Mouse (Mus musculus) CH12.LX (cell line): ENCODE measurements at regions not wholly inside any gene's neighbourhood (a gene's known extent, or its start where the extent isn't known, plus 50 kb on each side); places are given as distances from the start of the nearest gene placed in this dataset.
"Not testable (repeated sequence)": the region's sequence is repeated elsewhere in the genome, so short reads cannot be mapped to it uniquely, and the experiment has no call there.

Experiments
- DNase-seq: peaks from one replicate; pipeline ENCODE4 v3.0.0-alpha.2; 2013; ENCODE audit errors: extremely low read depth
- H3K27ac ChIP-seq: 2 replicates; pipeline ENCODE4 v1.5.1; 2012; ENCODE audit warnings: low read depth, mild to moderate bottlenecking, control low read depth, moderate library complexity; ENCODE audit not compliant: insufficient read depth
- H3K27me3 ChIP-seq: replicated peaks from 2 replicates; pipeline ENCODE3; 2012; ENCODE audit warnings: inconsistent platforms
- H3K36me3 ChIP-seq, 2 experiments: replicated peaks in 1 of 2; 2 replicates each; pipeline versions ENCODE3 to v1.6.1; 2012; ENCODE audit warnings: inconsistent platforms in 1 of 2, low read length in 1 of 2, mild to moderate bottlenecking in 1 of 2, mixed read lengths in 1 of 2, moderate library complexity in 1 of 2; ENCODE audit not compliant: control insufficient read depth in 1 of 2, insufficient read depth in 1 of 2
- H3K4me1 ChIP-seq, 2 experiments: 2 replicates each; pipeline ENCODE4 v1.6.1; 2012; ENCODE audit warnings: inconsistent platforms in 1 of 2, moderate library complexity in 1 of 2; ENCODE audit not compliant: insufficient read depth in 2 of 2, control insufficient read depth in 1 of 2
- H3K4me2 ChIP-seq: 2 replicates; pipeline ENCODE4 v1.6.1; 2012; ENCODE audit warnings: low read depth, mild to moderate bottlenecking, control low read depth; ENCODE audit not compliant: poor library complexity, insufficient read depth, severe bottlenecking
- H3K4me3 ChIP-seq, 3 experiments: fragments of 150-350 bp in 1 of 3; sonication (generic) in 1 of 3; replicated peaks in 1 of 3; 2 replicates each; pipeline versions ENCODE3 to v1.5.1; 2011 to 2012; ENCODE audit warnings: low read depth in 2 of 3, low read length in 2 of 3, mild to moderate bottlenecking in 2 of 3, moderate library complexity in 2 of 3, control low read depth in 1 of 3, improper control_type of control experiment in 1 of 3, inconsistent platforms in 1 of 3, mixed read lengths in 1 of 3; ENCODE audit not compliant: poor library complexity in 1 of 3
- H3K79me2 ChIP-seq: replicated peaks from 2 replicates; pipeline ENCODE4 v1.6.1; 2012; ENCODE audit warnings: mild to moderate bottlenecking, moderate library complexity; ENCODE audit not compliant: control insufficient read depth, poor library complexity, insufficient read depth, severe bottlenecking; ENCODE audit errors: extremely low read depth
- H3K9ac ChIP-seq: 2 replicates; pipeline ENCODE4 v1.6.1; 2012; ENCODE audit warnings: low read depth, mild to moderate bottlenecking, control low read depth, moderate library complexity; ENCODE audit not compliant: insufficient read depth
- H3K9me3 ChIP-seq: replicated peaks from 2 replicates; pipeline ENCODE3; 2012; ENCODE audit warnings: low read length, inconsistent platforms, mixed read lengths
- BHLHE40 ChIP-seq: IDR thresholded peaks from 2 replicates; pipeline ENCODE4 v1.6.1; 2011; ENCODE audit warnings: mild to moderate bottlenecking, low read depth, low read length, improper control_type of control experiment
- CTCF ChIP-seq, 2 experiments: IDR thresholded peaks in 1 of 2; conservative IDR thresholded peaks in 1 of 2; 2 replicates each; pipeline ENCODE4 v1.5.1; 2011 to 2012; ENCODE audit warnings: low read depth in 2 of 2, low read length in 2 of 2, improper control_type of control experiment in 1 of 2, inconsistent platforms in 1 of 2, mild to moderate bottlenecking in 1 of 2, moderate library complexity in 1 of 2
- EP300 ChIP-seq: IDR thresholded peaks from 2 replicates; pipeline ENCODE4 v1.6.1; 2011; ENCODE audit warnings: low read length, improper control_type of control experiment
- ETS1 ChIP-seq: conservative IDR thresholded peaks from 2 replicates; pipeline ENCODE4 v1.6.1; 2012; ENCODE audit warnings: low read depth, mild to moderate bottlenecking, inconsistent platforms, low read length, improper control_type of control experiment, moderate library complexity
- MAFK ChIP-seq: IDR thresholded peaks from 2 replicates; pipeline ENCODE4 v1.6.1; 2011; ENCODE audit warnings: low read length, improper control_type of control experiment; ENCODE audit not compliant: insufficient replicate concordance
- MAX ChIP-seq: IDR thresholded peaks from 2 replicates; pipeline ENCODE4 v1.6.1; 2011; ENCODE audit warnings: low read length, improper control_type of control experiment
- PAX5 ChIP-seq: IDR thresholded peaks from 2 replicates; pipeline ENCODE4 v1.6.1; 2012; ENCODE audit warnings: low read length, inconsistent platforms, mixed read lengths
- POLR2AphosphoS2 ChIP-seq: IDR thresholded peaks from 2 replicates; pipeline ENCODE4 v1.6.1; 2011; ENCODE audit warnings: low read depth, low read length, improper control_type of control experiment
- RAD21 ChIP-seq: IDR thresholded peaks from 2 replicates; pipeline ENCODE4 v1.6.1; 2011; ENCODE audit warnings: low read depth, mild to moderate bottlenecking, low read length, improper control_type of control experiment, moderate library complexity
- RCOR1 ChIP-seq: conservative IDR thresholded peaks from 2 replicates; pipeline ENCODE4 v1.6.1; 2012; ENCODE audit warnings: low read depth, mild to moderate bottlenecking, inconsistent platforms, low read length, improper control_type of control experiment
- SMC3 ChIP-seq: IDR thresholded peaks from 2 replicates; pipeline ENCODE4 v1.6.1; 2011; ENCODE audit warnings: low read depth, low read length, improper control_type of control experiment
- TCF12 ChIP-seq: IDR thresholded peaks from 2 replicates; pipeline ENCODE4 v1.6.1; 2014; ENCODE audit warnings: low read depth, mild to moderate bottlenecking, inconsistent platforms, low read length, improper control_type of control experiment
- UBTF ChIP-seq: IDR thresholded peaks from 2 replicates; pipeline ENCODE4 v1.6.1; 2012; ENCODE audit warnings: low read depth, mild to moderate bottlenecking, inconsistent platforms, low read length, improper control_type of control experiment, moderate library complexity
- USF1 ChIP-seq: IDR thresholded peaks from 2 replicates; pipeline ENCODE4 v1.6.1; 2014; ENCODE audit warnings: low read depth, mild to moderate bottlenecking, inconsistent platforms, low read length, improper control_type of control experiment
- dilution Hi-C: fragments of 300-500 bp; cut with MboI; formaldehyde crosslinking; loops from 2 replicates; pipeline ENCODE4 v1.14.3; 2020; ENCODE audit warnings: low sequenced_read_pairs; ENCODE audit not compliant: extremely low pct_unique_long_range_greater_than_20kb, extremely low pct_ligation_motif_present
- in situ Hi-C: fragments of 300-500 bp; cut with MboI; formaldehyde crosslinking; loops from 3 replicates; pipeline ENCODE4 v1.14.3; 2019; ENCODE audit warnings: low sequenced_read_pairs, low pct_ligation_motif_present, low pct_unique_long_range_greater_than_20kb, mixed read lengths

DNA sequence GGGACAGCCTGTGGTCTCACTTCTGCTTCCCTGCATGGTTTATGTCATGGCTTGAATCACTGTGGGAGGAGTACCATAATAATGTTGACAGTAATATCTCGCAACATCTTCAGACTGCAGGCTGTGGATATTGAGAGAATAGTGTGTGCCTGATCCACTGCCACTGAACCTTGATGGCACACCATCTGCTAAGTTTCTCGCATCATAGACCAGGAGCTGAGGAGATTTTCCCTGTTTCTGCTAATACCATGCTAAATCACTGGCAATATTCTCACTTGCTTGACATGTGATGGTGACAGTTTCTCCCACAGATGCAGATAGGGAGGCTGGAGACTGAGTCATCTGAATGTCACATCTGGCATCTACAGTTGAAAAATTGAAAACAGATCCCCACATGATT is 912.7 kb downstream of the Rpia start:
- in situ Hi-C loops: no loop called here
- peaks cover 0 to 13% of the 10 kb centered on the region in 2 experiments; a peak in 2 of 4 replicates for H3K4me1 ChIP-seq
- H3K36me3 ChIP-seq: no peaks in the 10 kb centered on the region
- H3K9me3 ChIP-seq: no peaks in the 10 kb centered on the region
- no peak overlapping the region for H3K4me3 ChIP-seq
- dilution Hi-C loops: no loop called here
- no peak overlapping the region for H3K4me2 ChIP-seq
- TF ChIP-seq RCOR1 (no peak), BHLHE40 (no peak), POLR2AphosphoS2 (no peak), PAX5 (no peak), EP300 (no peak), CTCF (conservative IDR thresholded peaks at IDR 0.05 in 1 of 2, IDR thresholded peaks at IDR 0.05 in 1 of 2; ENCODE audit: low read depth in 2 of 2, low read length in 2 of 2) (no peak), MAFK (no peak), MAX (no peak), TCF12 (no peak), USF1 (no peak), UBTF (no peak), ETS1 (no peak)
- TF ChIP-seq, all 38 proteins: peak for 0
- H3K27ac ChIP-seq: no peak overlapping the region
- peak; percentile 6 for DNase-seq
- H3K27me3 ChIP-seq: no peaks in the 10 kb centered on the region
- H3K79me2 ChIP-seq: no peaks in the 10 kb centered on the region
- H3K9ac ChIP-seq: no peak overlapping the region

DNA sequence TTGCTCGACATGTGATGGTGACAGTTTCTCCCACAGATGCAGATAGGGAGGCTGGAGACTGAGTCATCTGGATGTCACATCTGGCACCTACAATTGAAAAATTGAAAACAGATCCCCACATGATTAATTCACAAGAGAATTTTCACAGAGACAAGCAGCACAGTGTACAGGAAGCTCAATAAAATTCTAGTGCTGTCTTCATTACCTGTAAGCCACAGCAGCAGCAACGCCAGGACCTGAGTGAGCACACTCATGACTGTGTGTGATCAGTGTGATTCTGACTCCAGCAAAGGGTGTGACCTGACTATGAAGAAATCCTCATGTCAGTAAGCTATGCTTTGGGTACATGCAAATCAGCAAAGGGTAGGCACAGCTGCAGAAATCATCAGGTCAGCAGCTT is 933.4 kb downstream of the Rpia start:
- H3K4me2 ChIP-seq, in situ Hi-C loops, H3K27ac ChIP-seq, H3K27me3 ChIP-seq, dilution Hi-C loops, H3K9ac ChIP-seq, H3K79me2 ChIP-seq, H3K9me3 ChIP-seq, H3K4me3 ChIP-seq, H3K36me3 ChIP-seq: not testable (repeated sequence)
- peak; percentile 43 for DNase-seq
- peaks cover 0 to 15% of the 10 kb centered on the region in 2 experiments; a peak in 2 of 4 replicates for H3K4me1 ChIP-seq

DNA sequence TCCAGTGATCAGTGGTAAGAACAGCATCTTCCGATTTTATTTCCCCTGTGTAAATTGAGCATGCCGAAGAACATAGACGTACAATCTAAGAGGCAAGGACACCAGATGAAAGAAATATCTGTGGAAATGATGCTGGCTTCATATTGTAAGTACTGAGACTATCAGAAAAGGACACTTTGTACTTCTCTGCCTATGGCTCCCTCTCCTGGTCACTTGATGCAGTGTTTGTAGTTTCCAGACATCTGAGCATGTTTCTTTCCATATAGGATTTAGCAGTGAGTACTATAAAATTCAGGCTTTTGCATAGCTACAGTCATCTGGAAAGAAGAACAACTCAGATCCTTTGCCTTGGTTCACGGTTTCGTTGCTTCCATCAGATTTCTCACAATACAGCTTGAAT is 963.4 kb downstream of the Rpia start:
- H3K9me3 ChIP-seq, H3K27me3 ChIP-seq, H3K4me2 ChIP-seq, in situ Hi-C loops, H3K79me2 ChIP-seq, dilution Hi-C loops, H3K36me3 ChIP-seq, H3K4me3 ChIP-seq, H3K4me1 ChIP-seq, H3K27ac ChIP-seq, H3K9ac ChIP-seq: not testable (repeated sequence)
- DNase-seq: peak; percentile 60
- TF ChIP-seq SMC3 (peak; percentile 58), CTCF (conservative IDR thresholded peaks at IDR 0.05 in 1 of 2, IDR thresholded peaks at IDR 0.05 in 1 of 2; ENCODE audit: low read depth in 2 of 2, low read length in 2 of 2) (peak; percentile 53 to 69), RAD21 (peak; percentile 63)
